Mouse (Mus musculus) lung, adult 18-20 months (tissue): Measurements from ENCODE around the gene Gm43517.

Source experiments
- DNase-seq, 2 experiments: peaks; one replicate each; pipeline ENCODE4 v3.0.0; 2022; ENCODE audit warnings: mixed read lengths in 2 of 2

The Gm43517 gene

GRCm38 (mm10) chr12:49384876-49385630 is at the start of gene Gm43517:
Gm43517 (plus strand) TSS chr12:49385174.
- no peak for DNase-seq

DNA sequence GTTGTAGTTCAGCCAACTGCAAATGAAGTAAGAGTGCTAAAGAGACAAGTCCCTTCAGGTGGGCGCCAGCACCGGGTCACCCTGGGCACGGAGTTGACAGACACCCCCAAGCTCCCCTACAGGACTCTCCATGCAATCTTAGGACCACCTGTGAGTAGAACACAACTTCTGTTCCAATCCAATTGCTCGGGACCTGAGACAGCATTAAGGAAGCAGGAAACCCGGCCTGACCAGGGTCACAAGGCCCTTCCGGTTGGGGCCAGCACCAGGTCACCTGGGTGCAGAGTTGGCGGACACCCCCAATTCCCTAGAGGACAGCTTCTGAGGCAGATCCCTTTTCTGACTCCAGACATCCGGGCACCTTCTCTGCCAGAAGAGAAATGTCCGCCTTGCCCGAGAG is 35.3 kb upstream of the Gm43517 start:
- DNase-seq, result no peak

DNA sequence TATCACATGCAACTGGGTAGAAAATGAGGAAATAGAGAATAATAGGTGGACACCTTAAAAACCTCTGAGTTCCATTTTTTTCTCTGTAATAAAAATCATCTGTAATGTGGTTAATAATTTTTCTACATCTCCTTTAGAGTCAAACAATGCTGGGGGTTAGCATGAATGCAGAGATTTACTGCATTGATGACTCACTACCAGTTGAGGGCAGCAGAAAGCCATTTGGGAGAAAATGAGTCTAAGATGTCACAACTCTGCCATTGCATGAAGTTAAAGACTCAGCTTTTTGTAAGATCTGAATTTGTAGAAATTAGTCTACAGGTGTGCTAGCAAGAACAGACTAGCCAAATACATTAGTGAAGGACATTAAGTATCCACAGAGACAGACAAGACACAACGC is 16.0 kb upstream of the Gm43517 start:
- no peak for DNase-seq

DNA sequence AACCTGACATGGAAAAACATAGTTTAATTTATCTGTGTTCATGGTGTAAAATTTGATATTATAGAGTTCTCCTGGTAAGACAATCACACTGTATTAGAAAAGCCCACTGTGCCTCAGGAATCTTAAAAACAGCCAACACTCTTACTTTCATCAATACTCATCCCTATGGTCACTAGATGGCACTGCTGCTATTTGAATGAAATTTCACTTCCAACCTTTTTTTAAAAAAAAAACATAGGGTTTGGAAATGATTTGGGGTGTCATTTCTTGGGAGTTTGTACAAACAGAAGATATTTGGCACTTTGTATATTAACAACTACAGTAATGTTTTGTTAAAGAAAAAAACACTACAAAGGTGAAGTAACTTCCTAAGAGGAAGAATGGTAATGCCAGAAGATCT is 12.8 kb upstream of the Gm43517 start:
- DNase-seq, result no peak

DNA sequence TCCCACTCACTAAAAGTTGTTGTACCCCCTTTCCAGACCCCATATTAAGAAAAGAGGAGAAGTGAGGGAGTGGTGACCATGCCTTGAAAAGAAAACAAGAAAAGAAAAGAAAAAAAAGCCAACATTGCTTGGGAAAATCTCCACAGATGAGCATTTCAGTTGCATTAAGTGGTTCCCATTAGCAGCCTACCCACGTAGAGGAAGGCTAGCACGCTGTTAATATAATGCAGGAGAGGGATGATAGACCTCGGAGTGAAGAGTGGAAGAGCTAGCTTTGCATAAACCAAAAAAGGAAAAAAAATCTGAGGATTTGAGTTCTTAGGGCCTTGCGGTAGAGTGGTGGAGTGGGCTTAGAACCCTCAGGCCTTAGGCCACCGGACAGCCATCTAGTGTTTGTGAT is 11.8 kb upstream of the Gm43517 start:
- no peak for DNase-seq

GRCm38 (mm10) chr12:49373821-49374605 is 11.0 kb upstream of the Gm43517 start:
- no peak for DNase-seq

GRCm38 (mm10) chr12:49374606-49374995 is 10.4 kb upstream of the Gm43517 start:
- DNase-seq, result no peak

- no peak for DNase-seq
These were observed 9.3 kb upstream of the Gm43517 start for GRCm38 (mm10) chr12:49375427-49376317.

DNA sequence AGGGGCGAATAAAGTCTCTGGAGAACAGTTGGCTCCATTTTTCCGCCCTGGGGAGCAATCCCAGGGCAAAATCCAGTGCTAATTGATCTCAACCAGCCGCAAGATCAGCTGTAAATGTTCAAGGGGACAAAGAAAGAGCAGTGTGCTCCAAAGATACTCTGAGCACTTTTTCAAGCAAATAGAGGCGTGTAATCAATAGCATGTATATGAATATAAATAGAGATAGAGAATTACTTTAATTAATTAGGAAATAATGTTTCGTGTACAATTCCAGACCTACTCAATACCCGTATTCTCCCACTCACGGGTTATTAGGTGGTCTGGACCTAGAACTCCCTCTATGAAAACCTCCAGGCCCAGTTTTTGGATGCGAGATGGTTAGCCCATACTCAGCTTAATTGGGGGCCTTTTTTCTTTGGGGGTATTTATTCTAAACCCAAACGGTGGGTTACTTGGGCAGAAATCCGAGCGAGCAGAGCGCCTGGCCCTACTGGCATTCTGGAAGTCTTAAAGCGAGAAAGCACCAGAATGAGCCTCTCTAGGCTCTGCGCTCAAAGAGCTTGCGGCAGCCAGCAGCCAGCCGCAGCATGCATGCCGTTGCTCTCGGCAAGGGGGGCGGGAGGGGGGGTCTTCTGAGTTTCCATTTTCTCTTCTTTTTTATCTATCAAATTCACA is 8.5 kb upstream of the Gm43517 start:
- DNase-seq, result no peak

DNA sequence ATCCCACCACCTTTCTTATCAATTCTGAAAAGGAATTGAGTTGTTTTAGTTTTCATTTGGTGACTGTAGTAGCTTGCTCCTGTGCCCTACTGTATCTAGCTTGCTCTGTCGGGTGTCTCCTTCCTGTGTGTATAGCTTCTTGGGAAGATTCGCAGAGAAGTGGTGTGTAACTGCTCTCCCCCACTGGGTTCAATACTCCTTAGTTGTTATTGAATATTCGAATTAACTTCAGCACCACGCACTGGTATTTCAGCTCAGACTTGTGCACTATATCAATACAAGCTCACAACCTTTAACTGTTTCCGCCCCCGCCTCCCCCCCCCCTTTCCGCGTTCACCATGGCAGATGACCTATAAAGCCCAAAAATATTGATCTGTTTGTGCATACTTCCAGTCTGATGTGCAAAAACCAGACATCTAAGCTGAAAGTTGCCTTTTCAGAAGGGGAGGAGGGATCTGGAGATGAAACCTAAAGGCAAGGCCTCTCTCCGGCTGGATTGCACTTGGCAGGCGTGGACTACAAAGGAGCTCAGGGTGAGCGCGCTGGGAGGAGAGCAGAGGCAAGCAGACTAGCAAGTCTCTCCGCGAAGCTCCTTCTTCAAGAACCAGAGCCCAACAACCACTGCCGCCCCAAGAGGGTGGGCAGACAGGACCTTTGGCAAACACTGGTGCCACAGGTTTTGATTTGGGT is 7.5 kb upstream of the Gm43517 start:
- no peak for DNase-seq

DNA sequence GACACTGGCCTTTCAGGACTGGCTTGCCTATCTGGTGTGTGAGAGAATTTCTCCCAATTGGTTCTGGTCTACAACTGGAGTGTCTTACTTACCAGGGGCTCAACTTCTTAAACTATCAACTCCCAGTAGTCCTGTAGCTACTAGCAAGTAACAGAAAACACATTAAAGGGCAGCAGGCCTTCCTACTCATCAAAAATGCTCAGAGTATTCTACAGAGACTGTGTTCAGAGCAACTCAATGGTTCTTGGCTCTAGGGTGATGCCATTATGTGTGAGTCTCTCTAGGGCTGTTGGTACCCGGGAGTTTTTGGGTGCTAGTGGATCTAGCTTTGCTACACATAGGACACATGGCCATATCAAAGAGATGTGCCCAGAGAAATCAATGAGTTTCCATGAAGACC is 6.1 kb upstream of the Gm43517 start:
- no peak for DNase-seq

GRCm38 (mm10) chr12:49379446-49379845 is 5.5 kb upstream of the Gm43517 start:
- no peak for DNase-seq

GRCm38 (mm10) chr12:49380442-49380841 is 4.5 kb upstream of the Gm43517 start:
- DNase-seq, result no peak

DNA sequence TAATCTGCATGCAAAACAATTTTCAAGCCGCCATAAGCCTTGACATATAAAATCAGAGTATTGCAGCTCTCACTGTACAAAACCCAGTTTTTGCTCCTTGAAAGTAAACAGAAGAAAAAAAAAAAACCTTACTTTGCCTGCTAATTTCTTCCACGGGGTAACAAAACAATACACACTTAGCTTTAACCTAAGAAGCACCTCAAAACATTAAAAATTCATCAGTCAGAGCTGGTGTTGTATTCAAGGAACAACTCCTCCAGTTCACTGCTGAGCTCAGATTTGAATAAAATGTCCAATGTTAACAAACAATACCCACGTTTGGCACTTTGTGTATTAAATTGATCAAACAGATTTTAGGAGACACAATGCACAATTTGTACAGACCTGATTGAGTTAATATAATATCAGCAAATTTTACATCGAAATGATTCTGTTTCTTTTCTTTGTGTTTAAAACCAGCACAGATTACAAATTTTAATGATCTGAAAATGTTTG is 3.9 kb upstream of the Gm43517 start:
- DNase-seq, result no peak

GRCm38 (mm10) chr12:49381721-49382365 is 3.1 kb upstream of the Gm43517 start:
- no peak for DNase-seq

- DNase-seq, result no peak
These were observed 2.1 kb upstream of the Gm43517 start, which contains the start of gene Foxg1 for GRCm38 (mm10) chr12:49382565-49383520. Foxg1 (plus strand) TSS chr12:49382660.

DNA sequence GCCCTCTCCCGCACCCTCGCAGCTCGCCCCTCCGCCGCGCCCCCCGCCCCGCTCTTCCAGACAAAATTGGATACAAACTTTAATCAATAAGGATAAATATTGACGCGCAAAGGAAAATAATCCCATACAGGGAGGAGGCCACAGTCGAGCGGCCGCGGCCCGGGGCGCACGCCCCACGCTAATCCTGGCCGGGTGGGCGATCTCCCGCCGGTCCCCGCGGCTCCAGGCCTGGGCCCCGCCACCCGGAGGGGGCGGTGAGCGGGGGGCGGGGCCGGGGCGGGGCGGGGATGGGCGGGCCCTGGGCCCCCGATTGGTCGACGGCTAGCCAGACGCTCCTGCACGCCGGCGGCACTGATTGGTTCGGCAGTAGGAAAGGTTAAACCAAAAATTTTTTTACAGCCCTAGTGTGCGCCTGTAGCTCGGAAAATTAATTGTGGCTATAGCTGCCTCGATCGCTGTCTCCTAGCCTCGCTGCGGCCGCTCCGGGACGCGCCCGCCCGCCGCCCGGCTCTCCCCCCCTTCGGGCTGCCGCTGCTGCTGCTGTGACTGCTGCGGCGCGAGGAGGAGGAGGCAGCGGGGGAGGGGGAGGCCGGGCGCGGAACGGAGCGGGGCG is 1.3 kb upstream of the Gm43517 start:
- no peak for DNase-seq

GRCm38 (mm10) chr12:49384295-49384875 is 589 bp upstream of the Gm43517 start:
- no peak for DNase-seq

DNA sequence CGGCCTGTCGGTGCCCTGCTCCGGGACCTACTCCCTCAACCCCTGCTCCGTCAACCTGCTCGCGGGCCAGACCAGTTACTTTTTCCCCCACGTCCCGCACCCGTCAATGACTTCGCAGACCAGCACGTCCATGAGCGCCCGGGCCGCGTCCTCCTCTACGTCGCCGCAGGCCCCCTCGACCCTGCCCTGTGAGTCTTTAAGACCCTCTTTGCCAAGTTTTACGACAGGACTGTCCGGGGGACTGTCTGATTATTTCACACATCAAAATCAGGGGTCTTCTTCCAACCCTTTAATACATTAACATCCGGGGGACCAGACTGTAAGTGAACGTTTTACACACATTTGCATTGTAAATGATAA is 637 bp downstream of the Gm43517 start:
- DNase-seq, result no peak
